Mouse (Mus musculus): Measurements from ENCODE around the gene Gm39653.

- no peak for TF ChIP-seq POLR2A (IDR thresholded peaks at IDR 0.05; ENCODE audit: borderline replicate concordance, insufficient read depth, low read length)
- no peak for TF ChIP-seq CTCF (IDR thresholded peaks at IDR 0.05; ENCODE audit: borderline replicate concordance, insufficient read depth, low read depth, low read length)
Measured at GRCm38 (mm10) chr1:63667949-63668851, 52.4 kb downstream of the Gm39653 start.

All from cerebellum, adult 2 months (tissue).